Mouse (Mus musculus) stomach, embryonic 14.5 days (tissue): Measurements from ENCODE around the gene Gstp1. TPM values are rescaled to one million over a fixed set of nuclear protein-coding genes. Genes with fewer than 3 reads are reported as not detected.
A peak's percentile ranks its signal among the peaks of the same experiment; 100 is the strongest.
"Not testable (repeated sequence)": the region's sequence is repeated elsewhere in the genome, so short reads cannot be mapped to it uniquely, and the experiment has no call there.

Experiments
- ATAC-seq: fragments of 200-750 bp; cut with Nextera tagmentation; 2 replicates; pipeline ENCODE4 v1.8.0; 2017; ENCODE audit warnings: low read depth, moderate TSS enrichment; ENCODE audit not compliant: insufficient number of reproducible peaks, insufficient read depth, low FRiP score
- H3K27ac ChIP-seq: fragments of 300-500 bp; sonication (generic); 2 replicates; pipeline ENCODE4 v1.5.1; 2014; ENCODE audit warnings: mild to moderate bottlenecking, low read length, moderate library complexity, mixed read lengths
- H3K27me3 ChIP-seq: fragments of 300-500 bp; sonication (generic); 2 replicates; pipeline ENCODE4 v1.6.1; 2014; ENCODE audit warnings: low read length, control low read depth, mixed read lengths; ENCODE audit not compliant: control insufficient read depth, insufficient read depth
- H3K36me3 ChIP-seq: fragments of 300-500 bp; sonication (generic); 2 replicates; pipeline ENCODE4 v1.6.1; 2014; ENCODE audit warnings: mild to moderate bottlenecking, control low read depth, low read length, moderate library complexity, mixed read lengths; ENCODE audit not compliant: control insufficient read depth, insufficient read depth
- H3K4me1 ChIP-seq: fragments of 300-500 bp; sonication (generic); 2 replicates; pipeline ENCODE4 v1.6.1; 2014; ENCODE audit warnings: low read length, control low read depth, mixed read lengths; ENCODE audit not compliant: control insufficient read depth, insufficient read depth
- H3K4me2 ChIP-seq: fragments of 300-500 bp; sonication (generic); replicated peaks from 2 replicates; pipeline ENCODE4 v1.6.1; 2014; ENCODE audit warnings: low read depth, low read length, control low read depth
- H3K4me3 ChIP-seq: fragments of 300-500 bp; sonication (generic); 2 replicates; pipeline ENCODE4 v1.5.1; 2014; ENCODE audit warnings: low read depth, low read length, control low read depth
- H3K9ac ChIP-seq: fragments of 300-500 bp; sonication (generic); replicated peaks from 2 replicates; pipeline ENCODE4 v1.6.1; 2014; ENCODE audit warnings: low read depth, mild to moderate bottlenecking, control low read depth, low read length, moderate library complexity, mixed read lengths
- H3K9me3 ChIP-seq: fragments of 300-500 bp; sonication (generic); 2 replicates; pipeline ENCODE4 v1.6.1; 2016; ENCODE audit warnings: low read depth, low read length, control low read depth; ENCODE audit not compliant: control insufficient read depth
- WGBS: fragments of 180-500 bp; shearing (Covaris S2); extraction: QIAGEN DNeasy Blood & Tissue Kit; methylation state at CpG from one replicate; pipeline ENCODE4 v1.1.7; 2014; 5-methylcytosine and 5-hydroxymethylcytosine counted together
- polyA plus RNA-seq: library from polyadenylated mRNA; unstranded; fragments of >200 nt; fragmentation: Nextera tagmentation; extraction: Ambion mirVana; gene quantifications from 2 replicates; pipeline ENCODE4 v1.2.1, GENCODE M21; 2014

The Gstp1 gene
- polyA plus RNA-seq, 1 experiment from 2014 or later: 672 TPM

DNA sequence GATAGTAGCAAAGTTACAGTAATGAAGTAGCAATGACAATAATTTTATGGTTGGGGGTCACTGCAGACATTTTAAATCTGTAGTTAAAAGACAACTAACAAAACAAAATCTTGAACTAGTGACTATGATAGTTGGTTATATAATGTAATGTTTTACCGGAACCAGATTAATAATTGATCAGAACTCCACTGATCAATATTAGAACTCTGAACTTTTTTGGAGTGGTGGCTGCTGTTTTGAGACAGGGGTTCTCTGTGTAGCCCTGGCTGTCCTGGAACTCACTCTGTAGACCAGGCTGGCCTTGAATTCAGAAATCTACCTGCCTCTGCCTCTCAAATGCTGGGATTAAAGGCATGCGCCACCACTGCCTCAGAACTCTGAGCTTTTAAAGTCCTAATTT, 30.5 kb upstream of the Gstp1 start:
- H3K4me2 ChIP-seq, H3K4me3 ChIP-seq, H3K36me3 ChIP-seq, H3K27ac ChIP-seq, H3K9ac ChIP-seq, H3K4me1 ChIP-seq, ATAC-seq, H3K27me3 ChIP-seq, H3K9me3 ChIP-seq: not testable (repeated sequence)
- WGBS: 78% methylated on average over 2 of the region's 2 CpGs

DNA sequence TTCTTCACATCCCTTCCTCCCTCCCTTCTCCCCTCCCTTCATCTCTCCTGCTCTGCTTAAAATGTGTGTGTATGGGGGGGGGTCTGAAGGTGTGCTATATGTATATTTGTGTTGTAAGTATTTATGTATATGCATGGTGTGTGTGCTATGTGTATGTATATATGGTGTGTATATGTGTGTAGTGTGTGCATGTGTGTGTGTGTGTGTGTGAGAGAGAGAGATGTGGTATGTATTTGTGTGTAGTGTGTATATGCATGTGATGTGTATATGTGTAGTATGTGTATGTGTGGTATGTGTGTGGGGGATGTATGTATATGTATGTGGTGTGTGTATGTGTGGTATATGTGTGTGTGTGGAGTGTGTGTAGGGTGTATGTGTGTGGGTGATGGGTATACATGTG, 29.1 kb upstream of the Gstp1 start:
- H3K4me3 ChIP-seq: no peak overlapping the region
- H3K27ac ChIP-seq: no peak overlapping the region
- H3K36me3 ChIP-seq: no peaks in the 10 kb centered on the region
- H3K9ac ChIP-seq: no peak overlapping the region
- H3K4me2 ChIP-seq: no peak overlapping the region
- H3K4me1 ChIP-seq: no peaks in the 10 kb centered on the region
- H3K9me3 ChIP-seq: no peaks in the 10 kb centered on the region
- H3K27me3 ChIP-seq: no peaks in the 10 kb centered on the region
- ATAC-seq: no peak

DNA sequence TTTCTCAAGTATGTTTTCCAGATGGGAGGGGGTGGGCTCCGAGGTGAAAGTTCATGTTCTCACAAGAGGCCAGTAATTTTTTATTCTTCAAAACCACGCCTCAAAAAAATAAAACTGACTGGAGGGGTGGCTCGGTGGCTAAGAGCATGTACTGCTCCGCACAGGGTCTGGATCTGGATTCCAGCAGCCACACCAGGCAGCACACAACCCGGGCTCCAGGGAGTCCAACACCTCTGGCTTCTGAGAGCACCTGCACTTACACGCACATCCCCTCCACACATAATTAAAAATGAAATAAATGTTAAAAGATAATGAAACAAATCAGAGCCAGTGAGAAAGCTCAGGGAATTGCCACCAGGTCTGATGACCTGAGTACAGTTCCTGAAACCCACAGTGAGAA, 28.5 kb upstream of the Gstp1 start:
- Histone ChIP-seq H3K4me1 (no peaks in the 10 kb centered on the region), H3K9ac (no peak overlapping the region), H3K4me2 (no peak overlapping the region), H3K36me3 (no peaks in the 10 kb centered on the region), H3K27me3 (no peaks in the 10 kb centered on the region), H3K9me3 (no peaks in the 10 kb centered on the region), H3K4me3 (no peak overlapping the region), H3K27ac (no peak overlapping the region)
- WGBS: 81% methylated on average over 6 of the region's 6 CpGs
- no peak for ATAC-seq

DNA sequence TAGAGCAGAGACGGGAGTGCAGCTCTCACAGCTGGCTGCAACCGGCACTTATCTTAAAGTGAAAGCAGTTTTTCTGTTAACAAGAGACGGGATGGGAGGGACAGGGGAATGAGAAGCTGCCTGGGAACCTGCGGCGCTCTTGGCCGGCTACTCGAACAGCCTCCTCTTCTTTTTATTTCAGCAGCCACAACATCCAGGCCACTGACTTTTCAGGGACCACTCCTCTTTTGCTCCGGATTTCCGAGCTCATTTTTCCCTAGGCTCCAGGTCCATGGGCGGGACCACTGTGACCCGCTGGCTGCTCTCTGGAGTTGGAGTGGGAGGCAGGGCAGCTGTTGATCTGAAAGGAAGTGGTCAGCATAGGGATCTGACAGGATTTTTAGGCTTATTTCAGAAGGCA, 26.7 kb upstream of the Gstp1 start:
- 17% methylated on average over 2 of the region's 11 CpGs for WGBS
- not testable (repeated sequence) for H3K9me3 ChIP-seq, ATAC-seq

DNA sequence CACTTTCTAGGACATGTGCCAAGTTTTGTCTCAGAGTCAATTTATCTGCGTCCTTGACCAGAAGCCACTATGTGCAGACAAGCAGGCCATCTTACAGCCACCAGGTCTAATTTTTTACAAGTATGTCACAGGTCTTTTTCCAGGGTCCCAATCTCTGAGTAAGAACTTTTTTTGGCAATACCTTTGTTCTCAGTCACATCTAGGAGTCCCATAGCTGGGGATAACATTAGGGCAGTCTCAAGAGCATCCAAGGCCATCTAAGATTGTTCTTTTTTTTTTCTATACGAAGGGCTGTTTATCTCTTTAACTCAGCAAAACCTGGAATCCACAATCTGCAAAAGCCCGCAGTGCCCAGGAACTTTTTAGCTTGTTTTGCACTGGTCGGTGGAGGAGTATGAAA, 25.6 kb upstream of the Gstp1 start:
- not testable (repeated sequence) for H3K9ac ChIP-seq, H3K9me3 ChIP-seq, H3K27ac ChIP-seq, ATAC-seq, H3K4me1 ChIP-seq, H3K4me3 ChIP-seq, H3K4me2 ChIP-seq, H3K36me3 ChIP-seq, H3K27me3 ChIP-seq
- 63% methylated on average over 2 of the region's 4 CpGs for WGBS

More for the DNA sequence above, 26.7 kb upstream of the Gstp1 start:
- H3K27ac ChIP-seq, H3K9ac ChIP-seq, H3K27me3 ChIP-seq, H3K4me2 ChIP-seq, H3K36me3 ChIP-seq, H3K4me1 ChIP-seq, H3K4me3 ChIP-seq: not testable (repeated sequence)

DNA sequence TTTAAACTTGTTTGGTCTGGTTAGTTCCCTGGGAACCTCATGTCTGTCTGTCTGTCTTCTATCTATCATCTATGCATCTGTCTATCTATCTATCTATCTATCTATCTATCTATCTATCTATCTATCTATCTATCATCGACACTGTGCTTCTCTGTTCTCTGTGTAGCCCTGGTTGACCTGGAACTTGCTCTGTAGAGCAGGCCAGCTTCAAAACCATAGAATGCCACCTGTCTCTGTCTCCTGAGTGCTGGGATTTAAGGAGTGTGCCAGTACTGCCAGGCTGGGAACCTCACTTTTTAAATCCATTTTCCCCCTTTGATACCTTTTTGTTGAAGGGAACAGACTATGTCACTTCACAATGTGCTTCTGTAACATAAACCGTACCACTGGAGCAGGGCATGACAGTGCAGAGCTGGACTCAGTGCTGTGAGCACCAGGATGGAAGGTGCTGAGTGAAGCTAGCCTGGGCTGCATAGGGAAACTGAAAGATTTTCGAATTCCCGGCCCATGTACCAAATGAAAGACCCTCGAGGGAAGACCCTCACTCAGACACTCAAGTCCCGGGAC, 23.2 kb upstream of the Gstp1 start:
- Histone ChIP-seq H3K27ac (no peak overlapping the region), H3K27me3 (no peaks in the 10 kb centered on the region), H3K4me1 (0 out of 2 replicates have a peak, but pooled peaks cover 4% of the 10 kb centered on the region), H3K9me3 (no peaks in the 10 kb centered on the region), H3K4me2 (no peak overlapping the region), H3K36me3 (no peaks in the 10 kb centered on the region), H3K9ac (no peak overlapping the region), H3K4me3 (no peak overlapping the region)
- ATAC-seq: no peak
- WGBS: 92% methylated on average over 5 of the region's 6 CpGs

DNA sequence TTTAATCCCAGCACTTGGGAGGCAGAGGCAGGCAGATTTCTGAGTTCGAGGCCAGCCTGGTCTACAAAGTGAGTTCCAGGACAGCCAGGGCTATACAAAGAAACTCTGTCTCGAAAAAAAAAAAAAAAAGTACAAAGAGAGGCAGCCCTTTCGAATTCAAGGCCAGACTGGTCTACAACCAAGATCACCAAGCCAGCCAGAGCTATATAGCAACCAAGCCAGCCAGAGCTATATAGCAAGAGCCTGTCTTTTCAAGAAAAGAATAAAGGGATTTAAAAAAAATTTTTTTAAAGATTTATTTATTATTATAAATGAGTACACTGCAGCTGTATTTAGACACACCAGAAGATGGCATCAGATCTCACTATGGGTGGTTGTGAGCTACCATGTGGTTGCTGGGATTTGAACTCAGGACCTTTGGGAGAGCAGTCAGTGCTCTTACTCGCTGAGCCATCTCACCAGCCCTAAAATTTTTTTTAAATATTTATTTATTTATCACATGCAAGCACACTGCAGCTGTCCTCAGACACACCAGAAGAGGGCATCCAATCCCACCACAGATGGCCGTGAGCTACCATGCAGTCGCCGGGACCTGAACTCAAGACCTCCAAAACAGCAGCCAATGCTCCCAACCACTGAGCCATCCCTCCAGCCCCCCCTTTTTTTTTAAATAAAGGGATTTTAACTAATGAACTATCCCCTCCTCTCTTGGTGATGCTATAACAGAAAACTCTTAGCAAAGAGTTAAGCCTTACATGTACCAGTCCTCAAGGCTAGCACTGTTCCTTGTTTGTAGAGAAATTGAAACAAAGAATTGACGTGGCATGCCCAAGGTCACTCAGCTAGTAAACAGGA, 22.5 kb upstream of the Gstp1 start:
- not testable (repeated sequence) for H3K27me3 ChIP-seq, H3K9ac ChIP-seq, H3K4me2 ChIP-seq, H3K36me3 ChIP-seq, H3K4me3 ChIP-seq, ATAC-seq, H3K4me1 ChIP-seq, H3K27ac ChIP-seq, H3K9me3 ChIP-seq
- WGBS: 88% methylated on average over 8 of the region's 8 CpGs

DNA sequence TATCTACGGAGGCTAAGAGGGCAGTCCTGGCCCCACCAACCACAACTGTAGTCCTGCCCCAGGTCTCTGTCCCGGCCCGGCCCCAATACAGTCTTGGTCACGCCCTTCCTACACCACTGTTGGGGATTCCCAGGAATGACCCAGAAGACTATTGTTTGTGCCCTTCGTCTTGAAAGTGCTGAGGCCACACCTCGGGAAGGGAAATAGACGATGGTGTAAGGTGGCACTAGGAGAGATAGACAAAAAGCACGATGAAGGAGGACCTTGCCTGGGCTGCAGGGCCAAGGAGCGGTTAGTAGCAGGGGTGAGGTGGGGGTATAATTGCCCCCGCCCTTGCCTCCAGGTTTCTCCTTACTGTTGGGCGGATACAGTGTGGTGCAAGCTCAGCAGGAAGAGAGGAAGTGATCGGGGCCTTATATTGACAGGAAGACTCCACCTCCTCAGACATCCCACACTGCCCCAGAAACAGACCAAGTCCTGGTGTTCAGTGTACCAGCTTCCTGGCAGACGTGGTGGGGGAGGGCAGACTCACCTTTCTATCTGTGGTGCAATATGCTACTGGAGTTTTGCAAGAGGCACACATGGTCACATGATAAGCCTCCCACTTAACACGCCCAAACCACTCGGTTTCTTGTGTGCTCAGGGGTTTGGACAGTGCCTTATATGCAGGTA, 21.4 kb upstream of the Gstp1 start, which contains the start of gene Gstp3:
TSS of gene Gstp3 (minus strand) at position 501 of the 672 bp plus-strand sequence.
- no peak within 1 kb of the TSS for H3K9ac ChIP-seq
- H3K4me1 ChIP-seq: 0 out of 2 replicates have a peak, but pooled peaks cover 4% of the 10 kb centered on the region
- no peak within 1 kb of the TSS for H3K4me3 ChIP-seq
- H3K4me2 ChIP-seq: no peak within 1 kb of the TSS
- WGBS: 67% methylated on average over 15 of the region's 15 CpGs
- no peaks in the 10 kb centered on the region for H3K36me3 ChIP-seq
- H3K27me3 ChIP-seq: no peaks in the 10 kb centered on the region
- no peaks in the 10 kb centered on the region for H3K9me3 ChIP-seq
- ATAC-seq: peak; percentile 61; the same call in 1 of the 2 replicates
- H3K27ac ChIP-seq: no peak within 1 kb of the TSS
